Mouse (Mus musculus): ENCODE results near the gene Larp4.

GRCm38 (mm10) chr15:100039001-100039701 is 69.3 kb downstream of the Larp4 start:
- TF ChIP-seq POLR2A (IDR thresholded peaks at IDR 0.05; ENCODE audit: low read depth, low read length) (no peak), CTCF (IDR thresholded peaks at IDR 0.05; ENCODE audit: borderline replicate concordance, insufficient read depth, low read length) (no peak)

All from embryonic fibroblast, embryonic 13.5 days (primary cell).